Mouse (Mus musculus) erythroblast, embryonic 14.5 days (primary cell): Measurements from ENCODE around the gene Apobec1.
"Not testable (repeated sequence)": the region's sequence is repeated elsewhere in the genome, so short reads cannot be mapped to it uniquely, and the experiment has no call there.

Experiments
- GATA1 ChIP-seq: IDR thresholded peaks from 2 replicates; pipeline ENCODE4 v1.6.1; 2012; ENCODE audit warnings: low read length, inconsistent platforms, mixed read lengths
- TAL1 ChIP-seq: IDR thresholded peaks from 3 replicates; pipeline ENCODE4 v1.6.1; 2012; ENCODE audit warnings: low read length, inconsistent platforms, mixed read lengths

GRCm38 (mm10) chr6:122575037-122575436 is 27.2 kb downstream of the Apobec1 start:
- not testable (repeated sequence) for TF ChIP-seq TAL1, GATA1
